Mouse (Mus musculus) thymus, postnatal 36 days (tissue): ENCODE results near the gene Chrna10.

Experiments
- DNase-seq, 2 experiments: peaks; one replicate each; pipeline ENCODE4 v3.0.0; 2022; ENCODE audit warnings: mixed read lengths in 2 of 2

The Chrna10 gene

DNA sequence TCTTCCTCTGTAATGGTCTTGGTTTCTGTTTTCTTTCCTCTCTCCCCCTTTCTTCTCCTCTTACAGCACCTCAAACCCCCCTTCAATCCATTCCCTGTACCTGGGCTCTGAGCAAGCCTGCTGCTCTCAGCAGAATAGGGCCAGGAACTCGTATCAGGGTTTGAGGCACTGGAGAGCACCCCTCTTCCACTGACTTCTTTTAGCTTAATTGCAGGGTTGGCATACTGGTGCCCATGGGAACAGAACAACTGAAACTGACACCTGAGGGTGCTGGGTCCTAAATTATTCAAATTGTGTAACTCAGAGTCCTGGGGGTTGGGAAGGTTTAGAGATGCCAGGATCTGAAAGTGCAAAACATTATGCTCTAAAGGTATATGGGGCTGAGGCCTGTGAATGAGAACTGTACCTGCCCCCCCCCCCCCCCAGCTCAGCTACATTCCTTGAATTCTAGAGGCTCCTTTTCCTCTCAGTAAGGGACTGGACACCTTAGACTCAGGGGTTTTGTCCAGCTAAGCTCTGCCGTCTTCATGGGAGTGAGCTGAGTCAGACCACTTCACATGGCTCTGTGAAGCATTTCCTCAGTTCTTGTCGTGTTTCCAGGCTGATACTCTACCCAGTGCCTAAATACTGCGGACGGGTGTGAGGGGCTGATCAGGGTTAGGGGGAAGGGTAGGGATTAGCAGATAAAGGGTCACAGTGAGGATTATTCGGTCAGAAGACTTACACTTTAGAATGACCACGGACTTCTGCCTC is at the start of gene Chrna10:
Gene Chrna10 (minus strand): TSS at position 250 of the 753 bp plus-strand sequence.
- DNase-seq = no peak

DNA sequence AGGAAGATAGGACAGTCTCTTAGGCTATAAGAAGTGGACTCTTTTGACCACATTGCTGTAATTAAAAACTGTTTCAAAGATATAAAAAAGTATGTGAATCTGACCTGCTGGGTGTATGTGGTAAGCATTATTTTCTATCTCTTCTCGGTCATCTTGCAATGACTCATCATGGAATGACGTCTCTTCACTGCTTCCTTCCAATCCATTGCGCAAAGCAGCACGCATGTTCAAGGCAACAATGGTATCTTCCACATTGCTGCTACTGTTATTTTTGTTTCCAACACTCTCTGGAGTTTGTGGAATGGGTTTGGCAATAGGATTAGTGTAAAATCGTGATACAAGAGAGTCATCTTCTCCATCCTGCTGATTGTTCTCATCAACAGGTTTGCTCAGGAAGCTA is 37.1 kb upstream of the Chrna10 start:
- DNase-seq = no peak

- no peak for DNase-seq
These were observed 21.3 kb upstream of the Chrna10 start for GRCm38 (mm10) chr7:102137898-102138297.

- peak; percentile 41 to 50 for DNase-seq
These were observed 20.8 kb upstream of the Chrna10 start for GRCm38 (mm10) chr7:102137464-102137863.

DNA sequence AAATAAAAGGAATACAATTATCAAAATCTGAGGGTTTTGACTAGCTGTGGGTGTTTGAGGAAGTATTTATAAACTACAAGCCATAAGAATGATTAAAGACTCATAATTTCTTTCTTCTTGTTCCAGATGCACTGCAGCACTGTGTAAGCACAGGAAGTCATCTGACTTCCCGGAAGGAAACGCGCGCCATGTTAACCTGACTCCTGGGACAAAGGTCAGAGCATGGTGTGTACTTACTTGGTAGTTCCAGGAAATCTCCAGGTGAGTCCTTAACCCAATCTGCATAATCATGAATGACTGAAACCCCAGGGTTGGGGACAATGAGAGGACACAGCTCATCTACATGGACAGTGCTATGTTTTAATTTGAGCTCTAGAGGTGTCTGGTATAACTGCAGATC is 15.8 kb upstream of the Chrna10 start:
- DNase-seq = no peak

DNA sequence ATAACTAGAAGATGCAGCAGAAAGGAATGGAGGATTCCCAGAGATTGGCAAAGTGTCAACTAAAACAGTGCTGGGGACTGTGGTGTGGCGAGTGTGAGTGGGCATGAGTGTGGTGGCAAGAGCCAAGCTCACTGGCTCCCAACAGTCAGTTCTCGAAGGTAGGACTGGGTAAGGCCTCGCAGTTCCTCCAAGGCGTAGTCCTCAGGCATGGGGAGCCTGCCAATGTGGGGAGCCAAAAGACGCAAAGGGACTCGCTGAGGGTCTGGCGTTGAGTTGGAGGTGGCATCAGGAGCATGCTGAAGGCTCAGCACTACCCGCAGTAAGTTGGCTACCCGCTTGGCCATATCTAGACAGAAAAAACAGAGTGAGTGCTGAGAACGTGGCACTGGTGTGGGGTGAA is 3.7 kb upstream of the Chrna10 start:
- no peak for DNase-seq

DNA sequence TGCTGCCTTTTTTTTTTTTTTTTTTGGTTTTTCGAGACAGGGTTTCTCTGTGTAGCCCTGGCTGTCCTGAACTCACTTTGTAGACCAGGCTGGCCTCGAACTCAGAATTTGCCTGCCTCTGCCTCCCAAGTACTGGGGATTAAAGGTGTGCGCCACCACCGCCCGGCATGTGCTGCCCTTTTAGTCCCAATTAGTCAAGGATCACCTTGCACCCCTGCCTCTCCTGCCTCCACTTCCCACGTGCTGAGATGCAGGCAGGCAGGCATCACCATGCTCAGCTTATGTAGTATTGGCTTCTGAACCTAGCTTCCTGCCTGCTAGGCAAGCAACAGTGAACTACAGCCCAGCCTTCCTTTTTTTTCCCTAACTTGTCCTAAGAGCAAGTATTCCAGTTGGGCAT is 754 bp upstream of the Chrna10 start:
- no peak for DNase-seq

GRCm38 (mm10) chr7:102113151-102113729 is 3.4 kb downstream of the Chrna10 start:
- no peak for DNase-seq

DNA sequence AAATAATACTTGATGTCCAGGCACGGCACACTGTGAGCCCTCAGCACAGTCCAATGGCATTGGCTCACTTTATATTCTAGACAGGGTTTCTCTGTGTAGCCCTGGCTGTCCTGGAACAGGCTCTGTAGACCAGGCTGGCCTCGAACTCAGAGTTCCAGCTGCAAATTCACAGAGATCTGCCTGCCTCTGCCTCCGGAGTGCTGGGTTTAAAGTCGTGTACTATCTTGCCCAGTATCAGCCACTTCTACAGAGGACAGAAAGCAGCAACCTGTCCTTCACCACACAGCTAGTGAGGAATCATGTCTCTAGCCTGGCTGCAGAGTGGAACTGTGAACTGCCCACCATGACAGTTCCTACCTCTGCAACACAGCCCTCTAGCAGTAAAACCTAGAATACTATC is 6.9 kb downstream of the Chrna10 start:
- no peak for DNase-seq

GRCm38 (mm10) chr7:102109171-102109570 is 7.5 kb downstream of the Chrna10 start, which contains the start of gene Art5:
TSS of gene Art5 (minus strand) at chr7:102109489.
- peak in 1 of 2 experiments; percentile 22 for DNase-seq

GRCm38 (mm10) chr7:102108206-102108605 is 8.4 kb downstream of the Chrna10 start:
- DNase-seq = no peak

DNA sequence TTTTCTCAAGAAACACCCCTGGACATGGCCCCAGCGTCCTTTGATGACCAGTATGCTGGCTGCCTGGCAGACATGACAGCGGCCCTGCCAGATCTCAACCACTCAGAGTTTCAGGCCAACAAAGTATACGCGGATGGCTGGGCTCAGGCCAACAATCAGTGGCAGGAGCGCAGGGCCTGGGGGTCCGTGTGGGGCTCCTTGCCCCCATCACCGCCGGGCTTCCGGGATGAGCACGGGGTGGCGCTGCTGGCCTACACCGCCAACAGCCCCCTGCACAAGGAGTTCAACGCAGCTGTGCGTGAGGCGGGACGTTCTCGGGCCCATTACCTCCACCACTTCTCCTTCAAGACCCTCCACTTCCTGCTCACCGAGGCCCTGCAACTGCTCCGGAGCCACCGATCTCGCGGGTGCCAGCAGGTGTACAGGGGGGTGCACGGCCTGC is 9.9 kb downstream of the Chrna10 start:
- peak; percentile 55 to 75 for DNase-seq

GRCm38 (mm10) chr7:102104126-102104525 is 12.5 kb downstream of the Chrna10 start:
- DNase-seq = no peak

- no peak for DNase-seq
These were observed 13.1 kb downstream of the Chrna10 start for GRCm38 (mm10) chr7:102103555-102103954.

DNA sequence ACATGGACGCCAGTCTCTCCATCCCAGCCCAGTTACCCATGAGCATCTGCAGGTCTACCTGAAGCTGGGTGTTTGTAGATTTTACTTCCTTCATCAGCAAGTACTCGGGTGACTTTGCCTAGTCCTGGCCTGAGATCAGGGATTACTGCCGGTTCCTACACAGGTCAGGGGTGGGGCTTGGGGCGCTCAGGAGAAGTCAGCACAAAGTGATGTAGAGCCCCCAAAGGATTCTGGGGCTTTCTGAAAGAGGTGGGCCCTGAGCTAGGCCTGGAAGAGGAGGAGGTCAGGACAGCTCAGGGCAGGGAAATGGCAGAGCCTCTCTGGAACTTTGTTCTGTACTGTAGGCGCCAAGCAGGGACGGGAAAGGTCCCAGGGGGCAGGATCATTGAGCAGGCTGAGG is 13.9 kb downstream of the Chrna10 start:
- DNase-seq = no peak

GRCm38 (mm10) chr7:102102241-102102640 is 14.4 kb downstream of the Chrna10 start:
- no peak for DNase-seq

GRCm38 (mm10) chr7:102101487-102101886 is 15.1 kb downstream of the Chrna10 start, which contains the start of gene Art1:
TSS of gene Art1 (plus strand) at chr7:102101743.
- no peak for DNase-seq

GRCm38 (mm10) chr7:102100868-102101267 is 15.8 kb downstream of the Chrna10 start:
- no peak for DNase-seq

DNA sequence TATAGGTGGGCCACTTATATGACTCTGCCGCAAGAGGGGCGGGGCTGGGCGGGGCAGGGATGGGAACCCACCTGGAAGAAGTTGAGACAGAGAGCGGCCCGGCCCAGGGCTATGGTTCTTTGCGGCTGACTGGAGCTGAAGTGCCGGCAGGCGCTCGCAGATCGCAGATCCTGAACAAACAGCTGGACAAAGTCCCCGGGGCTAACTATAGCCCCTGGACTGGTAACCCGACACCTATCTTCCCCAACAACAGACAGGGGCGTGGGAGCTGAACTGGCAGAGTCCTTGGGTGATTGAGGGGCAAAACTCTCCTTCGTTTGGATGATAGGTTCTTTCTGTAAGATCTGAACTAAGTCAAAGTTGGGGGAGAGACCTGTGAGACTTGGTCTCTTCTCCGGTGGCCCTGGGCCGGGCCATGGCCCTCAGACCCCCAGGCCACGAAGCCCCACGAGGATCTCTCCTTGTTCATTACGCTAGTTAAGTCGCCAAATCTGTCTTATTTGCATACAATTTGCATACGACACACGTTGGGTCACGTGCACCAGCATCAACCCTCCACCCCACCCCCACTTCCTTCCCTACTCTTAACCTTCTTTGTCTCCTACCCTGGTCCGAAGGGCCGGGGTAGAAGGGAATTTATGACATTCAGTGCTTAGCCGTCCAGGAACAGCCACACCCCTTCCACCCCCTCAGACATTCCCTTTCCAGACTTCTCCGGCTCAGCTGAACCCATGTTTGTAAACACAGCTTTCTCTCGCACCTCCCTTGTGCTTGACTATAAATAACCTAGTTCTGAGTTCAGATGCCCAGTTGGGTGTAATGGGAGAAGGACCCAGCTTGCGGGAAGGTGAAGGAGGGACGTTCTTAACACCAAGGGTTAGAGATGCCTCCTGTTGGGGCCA is 16.6 kb downstream of the Chrna10 start:
- DNase-seq = peak; percentile 51 to 58

DNA sequence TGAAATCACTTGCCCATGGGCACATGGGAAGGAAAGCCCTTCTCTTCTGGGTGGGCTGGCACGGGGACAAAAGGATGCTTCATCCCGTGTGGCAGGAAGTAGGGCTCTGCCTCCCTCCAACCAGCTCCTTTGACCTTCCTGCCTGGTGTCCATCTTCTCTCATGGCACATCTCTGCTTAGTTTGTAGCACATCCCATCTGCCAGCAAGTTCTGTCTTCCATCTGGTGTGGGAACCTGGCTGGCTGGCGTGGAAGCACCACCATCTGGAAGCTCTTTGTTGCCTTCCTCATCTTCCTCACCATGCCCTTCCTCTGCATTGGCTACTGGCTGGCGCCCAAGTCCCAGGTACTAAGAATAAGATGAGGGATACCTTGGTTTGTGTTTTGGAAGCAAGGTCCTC is 29.3 kb downstream of the Chrna10 start:
- no peak for DNase-seq

GRCm38 (mm10) chr7:102084041-102084696 is 32.5 kb downstream of the Chrna10 start:
- DNase-seq = no peak

DNA sequence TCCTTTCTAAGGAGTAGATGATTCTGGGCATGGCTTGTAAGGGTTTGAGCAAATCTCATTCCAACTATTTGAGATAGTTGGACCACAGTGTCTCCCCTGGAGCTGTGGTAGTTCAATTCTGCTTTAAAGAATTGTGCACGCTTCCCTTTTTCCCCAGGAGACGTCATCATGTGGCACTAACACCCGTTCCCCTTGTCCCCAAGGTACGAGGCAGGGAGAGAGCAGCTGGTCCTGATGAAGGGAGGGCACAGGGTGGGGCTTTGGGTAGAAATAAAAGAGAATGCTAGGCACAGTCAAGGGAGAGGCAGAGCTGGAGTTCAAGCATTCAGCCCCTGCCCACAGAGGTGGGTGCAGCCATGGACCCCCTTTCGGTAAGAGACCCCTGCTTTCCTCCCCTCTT is 33.8 kb downstream of the Chrna10 start, which contains the start of gene Trpc2:
Gene Trpc2 (plus strand): TSS at position 301 of the 400 bp plus-strand sequence.
- no peak for DNase-seq

DNA sequence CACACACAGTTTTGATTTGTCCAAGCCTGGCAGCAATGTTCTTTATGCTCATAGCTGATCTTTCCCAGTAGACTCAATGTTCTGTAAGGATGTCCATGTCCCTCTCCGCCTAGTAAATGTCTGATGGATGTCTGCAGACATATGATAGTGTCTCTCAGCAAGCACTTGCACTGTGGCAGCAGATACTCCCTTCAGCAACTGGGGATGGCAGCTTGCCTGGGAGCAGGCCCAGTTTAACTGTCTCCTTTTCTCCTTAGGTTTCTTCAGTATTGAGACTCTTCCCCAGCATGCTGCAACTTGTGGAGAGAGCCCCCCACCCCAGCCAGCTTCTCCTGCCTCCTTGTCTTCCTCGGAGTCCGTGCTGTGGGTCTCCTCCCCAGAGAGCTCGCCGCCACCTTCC is 34.8 kb downstream of the Chrna10 start:
- DNase-seq = no peak
